Mouse (Mus musculus): ENCODE data around the gene Plch2. TPM values are rescaled to one million over a fixed set of nuclear protein-coding genes. Genes with fewer than 3 reads are reported as not detected.
A peak's percentile ranks its signal among the peaks of the same experiment; 100 is the strongest.

The Plch2 gene
- total RNA-seq (2021): under 1 TPM; 0.30 to 0.43 TPM
- long read RNA-seq, experiment 1, partial matches to known transcripts: 1 of 3 reads
- long read RNA-seq, experiment 1, other reads (novel, unspliced or antisense): 2 of 3 reads
- long read RNA-seq, experiment 2: 0 reads

DNA sequence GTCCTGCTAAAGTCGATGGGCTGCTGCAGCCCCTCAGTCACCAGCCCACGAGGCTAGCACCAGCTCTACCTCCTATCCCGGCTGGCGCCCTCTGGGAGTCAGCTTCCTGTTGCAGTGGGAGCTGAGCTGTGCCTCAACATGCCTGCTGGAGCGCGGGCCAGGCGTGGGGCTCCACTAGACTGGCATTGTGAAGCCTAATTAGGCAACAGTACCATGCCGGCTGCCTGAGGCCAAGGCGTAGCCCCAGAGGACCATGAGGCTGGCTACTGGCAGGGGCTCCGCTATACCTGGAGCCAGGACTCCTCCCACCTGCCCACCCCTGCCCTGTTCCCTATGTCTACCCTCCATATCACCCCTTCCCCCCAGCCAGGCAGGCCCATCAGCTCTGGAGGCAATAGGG, at the start of gene Plch2:
Plch2 (minus strand) TSS at position 61 of the 400 bp plus-strand sequence.
- DNase-seq: no peak

GRCm38 (mm10) chr4:155098572-155098971, 42.0 kb upstream of the Plch2 start:
- DNase-seq: no peak

GRCm38 (mm10) chr4:155097452-155097851, 40.9 kb upstream of the Plch2 start:
- no peak for DNase-seq

DNA sequence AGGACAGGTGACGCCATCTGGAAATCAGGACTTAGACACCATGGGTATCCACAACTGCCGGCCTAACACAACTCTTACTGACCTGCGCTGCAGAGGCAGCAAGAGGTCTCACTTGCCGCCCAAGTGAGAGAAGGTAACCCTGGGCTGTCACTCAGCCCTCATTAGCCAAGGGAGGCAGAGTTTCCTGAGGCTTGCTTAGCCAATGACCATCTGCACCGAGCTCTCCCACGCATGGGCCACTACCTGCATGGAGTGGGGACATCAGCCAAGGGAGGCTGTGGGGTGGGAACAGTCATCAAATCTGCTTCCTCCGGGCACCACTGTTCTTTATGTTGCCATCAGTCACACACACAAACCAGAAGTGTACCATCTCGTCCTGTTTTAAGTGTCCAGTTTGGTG, 39.4 kb upstream of the Plch2 start:
- no peak for DNase-seq

- peak; percentile 89 to 91 for DNase-seq
Observed at GRCm38 (mm10) chr4:155095238-155095900, 38.8 kb upstream of the Plch2 start.

DNA sequence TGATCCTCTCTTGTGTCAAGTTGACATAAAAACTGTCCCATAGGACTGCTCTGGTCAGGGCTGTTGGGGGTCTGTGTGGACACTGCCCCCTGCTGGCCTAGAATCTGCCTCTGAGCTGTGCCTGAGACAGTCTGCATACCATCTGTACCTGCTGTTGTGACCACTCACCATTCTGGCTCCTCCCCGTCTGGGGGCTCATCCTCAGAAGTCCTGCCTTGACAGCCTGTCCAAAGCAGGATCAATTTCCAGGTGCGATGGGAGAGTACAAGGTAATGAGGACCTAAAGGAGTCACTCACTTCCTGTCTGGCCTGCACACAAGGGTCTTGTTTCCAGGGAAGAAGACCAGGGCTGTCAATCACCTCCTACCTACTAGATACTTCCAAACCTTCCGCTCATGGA, 38.0 kb upstream of the Plch2 start:
- peak; percentile 45 to 66 for DNase-seq

- DNase-seq: no peak
Observed at GRCm38 (mm10) chr4:155093431-155094149, 37.0 kb upstream of the Plch2 start.

DNA sequence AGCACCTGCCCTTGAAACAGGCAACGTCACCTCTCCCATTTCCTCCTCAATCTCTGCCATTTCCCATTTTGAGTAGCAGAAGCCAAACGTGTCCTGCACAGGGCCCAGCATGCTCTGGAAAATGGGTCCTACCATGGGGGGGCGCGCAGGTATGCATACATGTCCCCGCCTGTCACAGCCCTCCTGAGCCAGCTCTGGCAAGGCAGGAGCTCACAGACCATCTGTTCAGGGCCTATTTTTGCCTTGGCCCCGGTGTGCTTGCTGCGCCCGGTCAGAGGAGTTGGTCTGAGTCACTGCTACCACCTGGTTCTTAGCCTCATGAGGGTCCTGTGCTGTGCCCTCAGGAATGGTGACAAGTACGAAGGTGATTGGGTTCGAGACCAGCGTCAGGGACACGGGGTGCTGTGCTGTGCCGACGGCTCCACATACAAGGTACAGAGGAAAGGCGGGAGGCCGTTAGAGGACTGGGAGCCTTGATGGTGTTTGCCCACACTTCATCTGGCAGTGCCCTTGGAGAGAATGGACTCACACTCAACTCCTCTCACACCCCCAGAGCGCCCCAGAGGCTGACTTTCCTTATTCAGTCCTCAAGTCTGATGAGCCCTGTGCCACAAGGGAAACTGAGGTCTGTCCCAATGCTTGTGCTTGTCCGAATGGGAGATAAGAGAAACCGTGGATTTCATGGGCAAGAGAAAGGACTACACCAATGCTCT, 36.3 kb upstream of the Plch2 start:
- no peak for DNase-seq

DNA sequence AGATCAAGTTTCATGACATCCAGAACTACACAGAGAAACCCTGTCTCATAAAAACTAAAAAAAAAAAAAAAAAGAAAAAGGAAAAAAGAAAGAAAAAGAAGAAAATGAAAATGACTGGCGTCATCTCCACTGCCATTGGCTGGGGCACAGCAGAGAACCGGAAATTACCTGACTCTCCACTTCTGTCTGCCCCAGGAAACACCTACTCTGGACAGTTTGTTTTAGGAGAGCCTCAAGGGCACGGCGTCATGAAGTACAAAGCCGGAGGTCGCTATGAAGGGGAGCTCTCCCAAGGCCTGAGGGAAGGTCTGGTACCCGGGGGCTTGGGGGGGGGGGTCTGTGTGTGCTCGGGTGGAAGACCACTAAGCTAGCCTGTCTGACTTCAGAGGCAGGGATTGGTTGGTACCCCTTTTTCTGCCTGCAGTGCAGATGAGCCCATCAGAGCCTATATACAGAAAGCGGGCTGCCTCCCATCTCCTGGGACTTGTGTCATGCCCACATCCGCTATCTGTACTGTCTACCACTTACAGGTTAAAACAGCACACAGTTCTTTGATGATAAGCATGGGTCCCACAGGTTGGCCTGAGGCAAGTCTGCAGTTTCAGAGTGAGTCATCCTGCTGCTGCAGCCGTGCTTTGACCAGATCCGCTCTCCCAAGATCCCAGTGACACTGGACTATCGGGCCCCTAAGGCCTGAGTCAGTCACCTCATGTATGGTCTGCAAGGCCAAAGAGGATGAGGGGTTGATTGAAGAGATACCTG, 34.3 kb upstream of the Plch2 start:
- no peak for DNase-seq

- no peak for DNase-seq
Observed at GRCm38 (mm10) chr4:155090147-155090546, 33.6 kb upstream of the Plch2 start.

- DNase-seq: no peak
Observed at GRCm38 (mm10) chr4:155089241-155089640, 32.7 kb upstream of the Plch2 start.

GRCm38 (mm10) chr4:155086108-155087024, 29.8 kb upstream of the Plch2 start, which contains the start of the genes Rer1 and Morn1:
Gene Rer1 (minus strand): TSS chr4:155086382.
Gene Morn1 (plus strand): TSS chr4:155086577.
- peak; percentile 99 to 100 for DNase-seq

- no peak for DNase-seq
Observed at GRCm38 (mm10) chr4:155085206-155086107, 28.9 kb upstream of the Plch2 start.

DNA sequence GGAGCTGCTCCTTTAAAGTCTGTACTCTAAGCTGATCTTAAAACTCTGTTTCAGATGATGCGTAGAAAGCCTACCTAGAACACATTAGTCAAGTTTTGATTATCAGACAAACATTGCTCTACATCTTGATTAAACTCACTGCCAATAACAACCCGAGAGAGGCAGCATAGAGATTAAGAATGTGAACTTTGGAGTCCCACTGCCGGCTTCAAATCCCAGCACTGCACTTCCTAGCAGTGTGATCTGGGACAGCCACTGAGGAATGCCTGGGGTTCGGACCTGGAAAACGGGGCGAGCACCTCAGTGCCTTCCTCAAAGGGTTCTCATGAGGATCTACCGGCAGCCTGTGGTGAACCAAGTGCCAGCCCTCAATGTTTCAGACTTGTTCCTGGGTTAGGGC, 27.8 kb upstream of the Plch2 start:
- DNase-seq: no peak

- DNase-seq: no peak
Observed at GRCm38 (mm10) chr4:155083553-155083952, 27.0 kb upstream of the Plch2 start.

- DNase-seq: no peak
Observed at GRCm38 (mm10) chr4:155079666-155080065, 23.1 kb upstream of the Plch2 start.

DNA sequence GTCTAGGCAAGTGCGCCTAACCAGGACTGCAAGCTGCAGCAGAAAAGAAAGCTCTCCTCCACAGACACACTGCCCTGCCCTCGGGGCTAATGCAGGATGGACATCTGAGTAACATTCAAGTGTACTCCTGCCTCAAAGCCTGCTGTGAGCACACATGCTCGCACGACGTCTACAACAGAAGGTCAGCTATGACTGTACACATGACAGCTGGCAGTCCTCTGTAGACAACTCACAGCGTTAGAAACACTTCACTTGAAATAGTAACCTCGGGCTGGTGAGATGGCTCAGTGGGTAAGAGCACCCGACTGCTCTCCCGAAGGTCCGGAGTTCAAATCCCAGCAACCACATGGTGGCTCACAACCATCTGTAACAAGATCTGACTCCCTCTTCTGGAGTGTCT, 22.2 kb upstream of the Plch2 start:
- peak; percentile 40 to 46 for DNase-seq

- DNase-seq: no peak
Observed at GRCm38 (mm10) chr4:155076677-155077076, 20.1 kb upstream of the Plch2 start.

GRCm38 (mm10) chr4:155075813-155076212, 19.2 kb upstream of the Plch2 start:
- DNase-seq: no peak

DNA sequence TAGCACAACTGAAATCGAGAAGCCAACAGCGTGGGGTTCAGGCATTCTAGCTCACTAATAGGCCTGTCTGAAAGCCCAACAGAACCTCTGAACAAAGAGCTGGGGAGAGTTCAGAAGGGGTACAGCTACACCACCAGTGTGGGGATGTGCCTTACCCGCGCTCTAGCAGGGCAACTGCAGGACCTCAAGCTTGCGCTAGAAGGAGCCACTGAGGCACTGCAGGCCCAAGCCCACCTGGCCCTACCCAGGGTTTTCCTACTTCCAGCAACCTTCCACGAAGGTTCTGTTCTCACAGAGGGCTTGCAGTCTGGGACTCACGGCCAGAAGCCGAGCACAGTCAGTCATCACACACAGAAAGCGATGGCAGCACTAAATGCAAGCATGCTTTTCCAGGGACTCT, 18.6 kb upstream of the Plch2 start:
- DNase-seq: no peak

All from adrenal gland, postnatal 36 days (tissue).